Mouse (Mus musculus) urinary bladder, postnatal 14 days (tissue): ENCODE results near the gene Camta2.

Experiments
- DNase-seq: peaks from one replicate; pipeline ENCODE4 v3.0.0; 2021; ENCODE audit warnings: low spot score

Camta2 gene

DNA sequence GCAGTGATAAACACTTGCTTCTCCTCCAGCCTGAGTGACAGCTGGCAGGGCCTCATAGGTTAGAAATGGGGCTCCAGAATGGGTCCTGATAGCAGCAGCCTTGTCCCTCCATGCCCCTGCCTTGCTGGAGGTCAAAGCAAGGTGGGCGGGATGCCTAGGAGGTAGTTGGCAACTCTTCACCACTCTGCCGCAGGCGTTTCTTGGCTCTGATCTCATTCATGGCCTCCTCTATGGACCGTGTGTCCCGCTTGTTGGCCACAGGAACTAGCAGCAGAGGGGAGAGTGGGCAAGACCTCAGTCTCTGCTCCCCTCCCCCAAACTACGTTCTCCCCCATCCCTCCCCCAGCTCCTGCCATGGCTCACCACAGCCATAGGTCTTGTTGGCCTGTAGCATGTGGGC lies 23.9 kb downstream of the Camta2 start:
- no peak for DNase-seq

DNA sequence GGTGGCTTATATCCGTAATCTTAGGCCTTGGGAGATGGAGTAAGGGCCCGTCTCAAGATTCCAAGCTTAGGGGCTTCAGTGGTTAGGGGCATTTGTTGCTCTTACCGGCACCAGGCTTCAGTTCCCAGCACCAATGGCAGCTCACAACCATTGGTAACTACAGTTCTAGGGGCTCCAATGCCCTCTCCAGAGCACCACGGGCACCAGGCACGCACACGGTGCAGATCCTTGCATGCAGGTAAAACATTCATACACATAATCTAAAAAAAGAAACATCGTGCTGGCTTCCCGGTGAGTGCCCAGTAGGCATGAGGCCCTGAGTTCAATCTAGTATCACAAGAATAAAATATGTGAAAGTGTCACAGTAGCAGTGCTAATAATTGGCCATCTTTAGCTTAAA lies 24.8 kb downstream of the Camta2 start:
- no peak for DNase-seq

DNA sequence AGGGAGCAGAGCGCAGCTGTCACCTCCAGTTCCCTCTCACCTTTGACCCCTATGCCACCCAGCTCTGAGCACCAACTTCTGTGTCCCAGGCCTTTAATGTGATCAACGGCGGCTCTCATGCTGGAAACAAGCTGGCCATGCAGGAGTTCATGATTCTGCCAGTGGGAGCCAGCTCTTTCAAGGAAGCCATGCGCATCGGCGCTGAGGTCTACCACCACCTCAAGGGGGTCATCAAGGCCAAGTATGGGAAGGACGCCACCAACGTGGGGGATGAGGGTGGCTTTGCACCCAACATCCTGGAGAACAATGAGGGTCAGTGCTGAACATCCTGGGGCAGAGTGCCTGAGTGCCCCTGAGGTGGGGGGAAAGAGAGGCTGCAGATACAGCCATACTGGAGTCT lies 27.3 kb downstream of the Camta2 start:
- no peak for DNase-seq

DNA sequence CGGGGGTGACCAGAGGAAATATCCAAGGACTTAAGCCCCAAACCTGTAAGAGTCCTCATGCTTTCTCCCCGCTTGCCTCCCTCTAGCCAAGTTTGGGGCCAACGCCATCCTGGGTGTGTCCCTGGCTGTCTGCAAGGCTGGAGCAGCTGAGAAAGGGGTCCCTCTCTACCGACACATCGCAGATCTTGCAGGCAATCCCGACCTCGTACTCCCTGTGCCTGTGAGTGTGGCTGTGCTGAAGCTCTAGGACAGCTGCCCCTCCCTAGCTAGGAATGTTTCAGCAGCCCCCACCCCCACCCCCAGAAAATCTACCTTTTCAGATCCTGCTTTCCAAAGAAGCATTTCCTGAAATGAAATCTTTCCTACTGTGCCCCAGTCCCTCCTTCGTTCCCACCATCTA lies 29.0 kb downstream of the Camta2 start:
- no peak for DNase-seq

DNA sequence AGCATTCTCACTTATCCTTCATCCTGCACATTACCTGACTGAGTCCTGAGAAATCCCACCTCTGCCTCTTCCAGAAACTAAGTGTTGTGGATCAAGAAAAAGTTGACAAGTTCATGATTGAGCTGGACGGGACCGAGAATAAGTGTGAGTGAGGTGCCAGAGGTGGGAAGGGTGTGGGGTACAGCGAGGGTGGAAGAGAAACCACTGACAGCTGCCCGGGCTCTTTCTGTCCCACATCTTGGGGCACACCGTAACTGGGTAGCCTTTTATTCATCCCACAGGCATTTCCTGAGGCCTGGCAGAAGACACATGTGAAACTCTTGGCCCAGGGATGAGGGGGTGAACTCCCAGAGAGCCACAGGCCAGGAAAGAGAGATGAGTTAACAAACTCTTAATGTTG lies 29.4 kb downstream of the Camta2 start:
- DNase-seq, result no peak

- DNase-seq, result no peak
These were observed 29.9 kb downstream of the Camta2 start for GRCm38 (mm10) chr11:70657991-70658390.

- DNase-seq, result no peak
These were observed 30.3 kb downstream of the Camta2 start for GRCm38 (mm10) chr11:70657573-70657972.

- peak; percentile 29 for DNase-seq
These were observed 30.9 kb downstream of the Camta2 start, which contains the start of gene Eno3 for GRCm38 (mm10) chr11:70656964-70657363. Eno3 (plus strand) TSS chr11:70657202.

- peak; percentile 64 for DNase-seq
These were observed 31.4 kb downstream of the Camta2 start for GRCm38 (mm10) chr11:70656456-70656927.

- peak; percentile 77 for DNase-seq
These were observed 32.1 kb downstream of the Camta2 start for GRCm38 (mm10) chr11:70655571-70656455.

- DNase-seq, result peak; percentile 89
These were observed 32.9 kb downstream of the Camta2 start for GRCm38 (mm10) chr11:70654923-70655570.

- DNase-seq, result peak; percentile 78
These were observed 33.5 kb downstream of the Camta2 start, which contains the start of gene Pfn1 for GRCm38 (mm10) chr11:70654198-70654922. Pfn1 (minus strand) TSS chr11:70654644.

GRCm38 (mm10) chr11:70653345-70654197 lies 34.3 kb downstream of the Camta2 start:
- peak; percentile 67 for DNase-seq

GRCm38 (mm10) chr11:70652884-70653344 lies 35.0 kb downstream of the Camta2 start:
- DNase-seq, result no peak

DNA sequence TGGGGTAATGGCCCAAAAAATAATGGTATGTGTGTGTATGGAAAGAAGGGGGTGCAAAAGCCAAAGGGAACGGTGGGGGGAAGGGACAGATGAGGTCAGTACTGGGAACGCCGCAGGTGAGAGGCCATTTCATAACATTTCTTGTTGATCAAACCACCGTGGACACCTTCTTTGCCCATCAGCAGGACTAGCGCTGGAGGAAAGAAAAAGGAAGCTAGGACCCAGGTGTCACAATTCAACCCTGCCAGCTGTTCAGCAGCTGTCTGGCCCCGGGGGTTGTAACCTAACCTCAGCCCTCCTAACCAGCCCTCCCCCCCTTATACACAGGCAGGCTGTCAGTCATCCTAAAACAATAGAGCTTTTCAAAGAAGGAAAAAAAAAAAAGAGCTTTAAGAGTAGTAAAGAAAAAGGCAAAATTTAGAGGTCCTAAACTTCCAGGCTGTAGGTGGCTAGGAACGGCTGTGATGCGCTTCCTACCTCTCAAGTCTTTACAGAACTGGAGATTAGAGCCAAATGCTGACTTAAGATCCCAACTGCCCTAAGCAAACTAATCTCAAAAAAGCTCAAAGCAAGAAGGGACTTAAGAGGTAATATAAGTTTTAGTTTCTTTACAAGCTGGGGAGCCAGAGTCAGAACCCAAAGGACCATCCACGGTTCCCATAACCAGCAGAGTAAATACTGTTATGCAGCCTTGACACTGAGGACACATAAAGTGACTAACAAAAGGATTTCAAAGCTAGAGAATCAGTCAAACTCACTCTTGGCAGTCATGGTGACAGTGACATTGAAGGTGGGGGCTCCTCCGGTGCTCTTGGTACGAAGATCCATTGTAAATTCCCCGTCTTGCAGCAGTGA lies 35.6 kb downstream of the Camta2 start:
- no peak for DNase-seq

DNA sequence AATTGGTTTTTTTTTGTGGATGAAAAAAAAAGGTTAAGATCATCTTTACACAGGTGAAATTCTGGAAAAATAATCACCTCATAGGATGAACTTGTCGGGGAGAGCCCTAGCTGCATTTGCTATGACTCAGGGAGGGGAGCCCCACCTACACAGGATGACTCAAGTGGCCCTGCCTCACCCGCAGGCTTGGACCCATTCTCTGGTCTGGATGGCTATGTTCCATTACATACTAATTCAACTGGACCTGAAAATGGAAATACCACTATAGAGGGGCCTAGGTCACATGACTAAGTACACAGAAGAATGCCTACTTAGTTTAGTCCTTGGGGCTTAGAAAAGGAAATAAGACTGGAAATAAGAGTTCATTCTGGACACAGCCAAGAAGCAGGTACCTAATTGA lies 36.5 kb downstream of the Camta2 start:
- peak; percentile 60 for DNase-seq

GRCm38 (mm10) chr11:70650322-70651175 lies 37.4 kb downstream of the Camta2 start:
- DNase-seq, result no peak

DNA sequence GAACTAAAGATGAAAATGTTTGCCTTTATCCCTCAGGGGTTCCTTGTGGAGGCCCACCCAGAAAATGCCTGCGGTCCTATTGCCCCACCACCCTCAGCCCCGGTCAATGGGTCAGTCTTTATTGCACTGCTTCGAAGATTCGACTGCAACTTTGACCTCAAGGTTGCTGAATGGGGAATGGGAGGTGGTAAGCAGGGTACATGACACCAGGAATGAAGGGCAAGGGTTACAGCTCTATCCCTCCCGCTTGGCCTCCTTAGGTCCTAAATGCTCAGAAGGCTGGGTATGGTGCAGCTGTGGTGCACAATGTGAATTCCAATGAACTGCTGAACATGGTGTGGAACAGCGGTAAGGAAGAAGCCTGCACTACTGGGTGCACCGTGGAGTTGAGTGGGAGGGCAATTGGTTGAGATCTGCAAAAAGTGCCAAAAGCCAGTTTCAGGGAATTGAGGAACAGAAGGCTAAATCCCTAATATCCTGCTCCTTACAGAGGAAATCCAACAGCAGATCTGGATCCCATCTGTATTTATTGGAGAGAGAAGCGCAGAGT lies 38.6 kb downstream of the Camta2 start:
- no peak for DNase-seq

GRCm38 (mm10) chr11:70648512-70648911 lies 39.4 kb downstream of the Camta2 start:
- no peak for DNase-seq
